In genomic region chr6:71369416-71369815, GRCm38 (mm10) we compare ENCODE assay signal across 15 mouse cellular contexts. TPM values are rescaled to one million over a fixed set of nuclear protein-coding genes. Genes with fewer than 3 reads are reported as not detected.
"Had no signal": no experiment of that assay in that cellular context is flagged by ENCODE, and none has a peak within 500 bp of the region (broad histone marks: within the 10 kb centered on the region; RNA-seq: fewer than 3 reads in every experiment).

No protein-coding gene starts in this region.

- DNase-seq: kidney, adult 11 months; kidney, adult 9 months; kidney, postnatal 10 days; kidney, postnatal 4 days; left cerebral cortex, postnatal 4 days; lung, adult 2 months; lung, postnatal 36 days; right cerebral cortex, adult 18-20 months; right cerebral cortex, postnatal 25 days had no signal

RNA-seq across cellular contexts. Expression of gene Cd8a, which starts 3.8 kb away (rescaled TPM):
- total RNA-seq: layer of hippocampus, adult 8-10 months; layer of hippocampus, postnatal 14 days; left cerebral cortex, adult 18-20 months; left cerebral cortex, postnatal 4 days; megakaryocyte progenitor cell, adult 5-6 weeks; midbrain, postnatal 0 days had no signal

RNA-seq across cellular contexts. Expression of gene Cd8b1, which starts 46.8 kb away (rescaled TPM):
- total RNA-seq: layer of hippocampus, adult 8-10 months; layer of hippocampus, postnatal 14 days; left cerebral cortex, adult 18-20 months; left cerebral cortex, postnatal 10 days; left cerebral cortex, postnatal 4 days; megakaryocyte progenitor cell, adult 5-6 weeks; midbrain, postnatal 0 days had no signal

RNA-seq across cellular contexts. Expression of gene Smyd1, which starts 47.4 kb away (rescaled TPM):
- total RNA-seq: megakaryocyte progenitor cell, adult 5-6 weeks had no signal
